Mouse (Mus musculus): ENCODE data around the gene Scrn3.

Gene Scrn3

GRCm38 (mm10) chr2:73386356-73387046 lies 74.1 kb downstream of the Scrn3 start, which contains the start of gene Gpr155:
Gpr155 (minus strand) TSS chr2:73386572.
- peak; percentile 100 for DNase-seq
